Mouse (Mus musculus): Measurements from ENCODE around the gene Gpatch3. TPM values are rescaled to one million over a fixed set of nuclear protein-coding genes. Genes with fewer than 3 reads are reported as not detected.

The Gpatch3 gene
- polyA plus RNA-seq, 1 experiment from 2014 or later, result 4.5 TPM

- H3K27ac ChIP-seq (ENCODE audit: low read depth), result no peak overlapping the region
- H3K4me3 ChIP-seq (ENCODE audit: low read depth, low read length), result no peak overlapping the region
- H3K36me3 ChIP-seq (replicated peaks; ENCODE audit: insufficient read depth, low read length), result no peaks in the 10 kb centered on the region
- no peak overlapping the region for H3K9ac ChIP-seq (replicated peaks)
- no peaks in the 10 kb centered on the region for H3K4me1 ChIP-seq (ENCODE audit: insufficient read depth)
- no peak overlapping the region for H3K4me2 ChIP-seq (ENCODE audit: low read depth, low read length)
- H3K27me3 ChIP-seq (ENCODE audit: insufficient read depth, low read length), result no peaks in the 10 kb centered on the region
- 68% methylated on average over 4 of the region's 4 CpGs for WGBS (ENCODE audit: insufficient replicate concordance)
- H3K9me3 ChIP-seq (ENCODE audit: low read length), result no peaks in the 10 kb centered on the region
- no peak for DNase-seq
- ATAC-seq, result no peak
- TF ChIP-seq CTCF (IDR thresholded peaks at IDR 0.05; ENCODE audit: low read depth) (no peak), EP300 (IDR thresholded peaks at IDR 0.05; ENCODE audit: low read depth) (no peak)
These were observed 12.9 kb upstream of the Gpatch3 start for GRCm38 (mm10) chr4:133561622-133562021.

- Histone ChIP-seq H3K4me1 (ENCODE audit: insufficient read depth) (no peaks in the 10 kb centered on the region), H3K4me2 (ENCODE audit: low read depth, low read length) (no peak overlapping the region), H3K9ac (replicated peaks) (no peak overlapping the region; the same call in 1 of the 2 replicates), H3K27me3 (ENCODE audit: insufficient read depth, low read length) (no peaks in the 10 kb centered on the region), H3K36me3 (replicated peaks; ENCODE audit: insufficient read depth, low read length) (no peaks in the 10 kb centered on the region), H3K4me3 (ENCODE audit: low read depth, low read length) (no peak overlapping the region), H3K9me3 (ENCODE audit: low read length) (no peaks in the 10 kb centered on the region), H3K27ac (ENCODE audit: low read depth) (peak overlapping the region; percentile 85)
- TF ChIP-seq EP300 (IDR thresholded peaks at IDR 0.05; ENCODE audit: low read depth), result peak; percentile 69; the same call in 1 of the 2 replicates
- TF ChIP-seq CTCF (IDR thresholded peaks at IDR 0.05; ENCODE audit: low read depth), result no peak
- 57% methylated on average over 11 of the region's 11 CpGs for whole genome bisulfite sequencing (ENCODE audit: insufficient replicate concordance)
- ATAC-seq (peak; percentile 87), DNase-seq (peak; percentile 71)
These were observed 11.4 kb upstream of the Gpatch3 start for GRCm38 (mm10) chr4:133563123-133563571.

- Histone ChIP-seq H3K4me2 (ENCODE audit: low read depth, low read length) (no peak overlapping the region), H3K9ac (replicated peaks) (no peak overlapping the region), H3K4me1 (ENCODE audit: insufficient read depth) (no peaks in the 10 kb centered on the region), H3K27me3 (ENCODE audit: insufficient read depth, low read length) (no peaks in the 10 kb centered on the region), H3K27ac (ENCODE audit: low read depth) (no peak overlapping the region), H3K9me3 (ENCODE audit: low read length) (no peaks in the 10 kb centered on the region), H3K36me3 (replicated peaks; ENCODE audit: insufficient read depth, low read length) (no peaks in the 10 kb centered on the region), H3K4me3 (ENCODE audit: low read depth, low read length) (no peak overlapping the region)
- DNase-seq, result no peak
- 31% methylated on average over 8 of the region's 8 CpGs for WGBS (ENCODE audit: insufficient replicate concordance)
- ATAC-seq, result no peak
- TF ChIP-seq EP300 (IDR thresholded peaks at IDR 0.05; ENCODE audit: low read depth), result no peak
These were observed 7.3 kb upstream of the Gpatch3 start for GRCm38 (mm10) chr4:133567251-133567650.

GRCm38 (mm10) chr4:133569291-133570065 lies 5.1 kb upstream of the Gpatch3 start:
- WGBS (ENCODE audit: insufficient replicate concordance), result 53% methylated on average over 10 of the region's 10 CpGs
- peak overlapping the region; percentile 97 for H3K27ac ChIP-seq (ENCODE audit: low read depth)

GRCm38 (mm10) chr4:133570066-133570466 lies 4.5 kb upstream of the Gpatch3 start:
- WGBS (ENCODE audit: insufficient replicate concordance), result 37% methylated on average over 10 of the region's 10 CpGs
- Histone ChIP-seq H3K4me2 (ENCODE audit: low read depth, low read length) (peak overlapping the region; percentile 45), H3K9me3 (ENCODE audit: low read length) (no peaks in the 10 kb centered on the region), H3K4me1 (ENCODE audit: insufficient read depth) (peaks cover 7% of the 10 kb centered on the region), H3K27me3 (ENCODE audit: insufficient read depth, low read length) (no peaks in the 10 kb centered on the region), H3K4me3 (ENCODE audit: low read depth, low read length) (no peak overlapping the region), H3K36me3 (replicated peaks; ENCODE audit: insufficient read depth, low read length) (no peaks in the 10 kb centered on the region), H3K9ac (replicated peaks) (no peak overlapping the region), H3K27ac (ENCODE audit: low read depth) (peak overlapping the region; percentile 97)
- ATAC-seq, result peak; percentile 77
- TF ChIP-seq EP300 (IDR thresholded peaks at IDR 0.05; ENCODE audit: low read depth) (peak; percentile 84), CTCF (IDR thresholded peaks at IDR 0.05; ENCODE audit: low read depth) (no peak)
- peak; percentile 51 for DNase-seq

More at GRCm38 (mm10) chr4:133569291-133570065, 5.1 kb upstream of the Gpatch3 start:
- TF ChIP-seq EP300 (IDR thresholded peaks at IDR 0.05; ENCODE audit: low read depth) (peak; percentile 63; the same call in 1 of the 2 replicates), CTCF (IDR thresholded peaks at IDR 0.05; ENCODE audit: low read depth) (no peak)
- H3K4me3 ChIP-seq (ENCODE audit: low read depth, low read length), result no peak overlapping the region
- no peaks in the 10 kb centered on the region for H3K36me3 ChIP-seq (replicated peaks; ENCODE audit: insufficient read depth, low read length)
- H3K4me1 ChIP-seq (ENCODE audit: insufficient read depth), result peaks cover 5% of the 10 kb centered on the region
- no peak overlapping the region for H3K9ac ChIP-seq (replicated peaks)
- H3K9me3 ChIP-seq (ENCODE audit: low read length), result no peaks in the 10 kb centered on the region
- H3K4me2 ChIP-seq (ENCODE audit: low read depth, low read length), result peak overlapping the region; percentile 45
- ATAC-seq (peak; percentile 75), DNase-seq (no peak)
- no peaks in the 10 kb centered on the region for H3K27me3 ChIP-seq (ENCODE audit: insufficient read depth, low read length)

GRCm38 (mm10) chr4:133574843-133575202 lies 278 bp downstream of the Gpatch3 start:
- Histone ChIP-seq H3K27me3 (ENCODE audit: insufficient read depth, low read length) (no peaks in the 10 kb centered on the region), H3K9me3 (ENCODE audit: low read length) (no peaks in the 10 kb centered on the region), H3K4me3 (ENCODE audit: low read depth, low read length) (peak overlapping the region; percentile 90), H3K9ac (replicated peaks) (peak overlapping the region; percentile 91), H3K4me1 (ENCODE audit: insufficient read depth) (peaks cover 11% of the 10 kb centered on the region), H3K27ac (ENCODE audit: low read depth) (peak overlapping the region; percentile 78), H3K4me2 (ENCODE audit: low read depth, low read length) (peak overlapping the region; percentile 94), H3K36me3 (replicated peaks; ENCODE audit: insufficient read depth, low read length) (peaks cover 17% of the 10 kb centered on the region)
- peak; percentile 37 for ATAC-seq
- WGBS (ENCODE audit: insufficient replicate concordance), result under 1% methylated on average over 41 of the region's 41 CpGs
- DNase-seq, result no peak
- TF ChIP-seq CTCF (IDR thresholded peaks at IDR 0.05; ENCODE audit: low read depth) (no peak), EP300 (IDR thresholded peaks at IDR 0.05; ENCODE audit: low read depth) (no peak)
